Mouse (Mus musculus) limb, embryonic 14.5 days (tissue): ENCODE data around the gene Minos1. TPM values are rescaled to one million over a fixed set of nuclear protein-coding genes. Genes with fewer than 3 reads are reported as not detected.

ENCODE experiments used
- ATAC-seq: fragments of 200-750 bp; cut with Nextera tagmentation; 2 replicates; pipeline ENCODE4 v1.8.0; 2017; ENCODE audit warnings: low read depth, moderate number of reproducible peaks, moderate TSS enrichment; ENCODE audit not compliant: low FRiP score
- DNase-seq: peaks from one replicate; pipeline ENCODE4 v3.0.0-alpha.2; 2015; ENCODE audit warnings: low spot score
- H3K27ac ChIP-seq: fragments of 300-500 bp; sonication (generic); replicated peaks from 2 replicates; pipeline ENCODE4 v1.5.1; 2014; ENCODE audit warnings: low read depth, mild to moderate bottlenecking, low read length, moderate library complexity, mixed read lengths
- H3K27me3 ChIP-seq: fragments of 300-500 bp; sonication (generic); 2 replicates; pipeline ENCODE4 v1.6.1; 2014; ENCODE audit warnings: low read length, mixed read lengths; ENCODE audit not compliant: control insufficient read depth, insufficient read depth
- H3K36me3 ChIP-seq: fragments of 300-500 bp; sonication (generic); 2 replicates; pipeline ENCODE4 v1.6.1; 2014; ENCODE audit warnings: mild to moderate bottlenecking, low read length, moderate library complexity, mixed read lengths; ENCODE audit not compliant: control insufficient read depth, insufficient read depth
- H3K4me1 ChIP-seq: fragments of 300-500 bp; sonication (generic); 2 replicates; pipeline ENCODE4 v1.6.1; 2014; ENCODE audit warnings: antibody characterized with exemption, low read length, mixed read lengths; ENCODE audit not compliant: control insufficient read depth, insufficient read depth
- H3K4me2 ChIP-seq: fragments of 300-500 bp; sonication (generic); replicated peaks from 2 replicates; pipeline ENCODE4 v1.6.1; 2014; ENCODE audit warnings: low read depth, mild to moderate bottlenecking, low read length, moderate library complexity; ENCODE audit not compliant: severe bottlenecking
- H3K4me3 ChIP-seq: fragments of 300-500 bp; sonication (generic); replicated peaks from 2 replicates; pipeline ENCODE4 v1.5.1; 2014; ENCODE audit warnings: low read length
- H3K9ac ChIP-seq: fragments of 300-500 bp; sonication (generic); 2 replicates; pipeline ENCODE4 v1.6.1; 2014; ENCODE audit warnings: mild to moderate bottlenecking, low read depth, low read length, moderate library complexity; ENCODE audit not compliant: severe bottlenecking
- H3K9me3 ChIP-seq: fragments of 300-500 bp; sonication (generic); 2 replicates; pipeline ENCODE4 v1.6.1; 2016; ENCODE audit warnings: low read length; ENCODE audit not compliant: control insufficient read depth
- POLR2A ChIP-seq: fragments of 200-500 bp; IDR thresholded peaks from 2 replicates; pipeline ENCODE4 v1.8.0; 2012; ENCODE audit warnings: inconsistent platforms, mild to moderate bottlenecking, moderate library complexity, borderline replicate concordance; ENCODE audit not compliant: insufficient read depth, insufficient read length; ENCODE audit errors: extremely low read depth
- WGBS: fragments of 180-500 bp; shearing (Covaris S2); extraction: QIAGEN DNeasy Blood & Tissue Kit; methylation state at CpG from one replicate; pipeline ENCODE4 v1.1.7; 2014; 5-methylcytosine and 5-hydroxymethylcytosine counted together
- polyA plus RNA-seq, 2 experiments: library from polyadenylated mRNA; depleted of rRNA in 1 of 2; stranded (reverse) in 1 of 2; unstranded in 1 of 2; fragments of >200 nt; fragmentation: Nextera tagmentation in 1 of 2; extraction: Ambion mirVana in 1 of 2; gene quantifications; 2 replicates each; pipeline versions ENCODE4 v1.2.1 to v1.2.3; 2012 to 2014

The Minos1 gene
- polyA plus RNA-seq, 2 experiments = 178 to 510 TPM

GRCm38 (mm10) chr4:139090303-139090940, 40.5 kb downstream of the Minos1 start:
- Histone ChIP-seq H3K4me1 (peaks cover 16% of the 10 kb centered on the region), H3K4me3 (peak overlapping the region; percentile 74), H3K9ac (peak overlapping the region; percentile 18; the same call in 1 of the 2 replicates), H3K27me3 (0 out of 2 replicates have a peak, but pooled peaks cover 3% of the 10 kb centered on the region), H3K36me3 (peaks cover 12% of the 10 kb centered on the region; the same call in 1 of the 2 replicates), H3K4me2 (peak overlapping the region; percentile 87), H3K9me3 (peaks cover 4% of the 10 kb centered on the region; the same call in 1 of the 2 replicates), H3K27ac (peak overlapping the region; percentile 81; the same call in 1 of the 2 replicates)
- 59% methylated on average over 15 of the region's 15 CpGs for WGBS
- ATAC-seq (no peak), DNase-seq (no peak)
- TF ChIP-seq POLR2A = no peak

- TF ChIP-seq POLR2A = no peak
- Histone ChIP-seq H3K36me3 (peaks cover 24% of the 10 kb centered on the region), H3K4me2 (peak overlapping the region; percentile 26), H3K27ac (no peak overlapping the region), H3K27me3 (0 out of 2 replicates have a peak, but pooled peaks cover 3% of the 10 kb centered on the region), H3K4me1 (peaks cover 16% of the 10 kb centered on the region), H3K9me3 (no peaks in the 10 kb centered on the region), H3K9ac (no peak overlapping the region), H3K4me3 (no peak overlapping the region)
- no peak for ATAC-seq
- 61% methylated on average over 9 of the region's 9 CpGs for whole genome bisulfite sequencing
- no peak for DNase-seq
Observed at GRCm38 (mm10) chr4:139088982-139089671, 41.8 kb downstream of the Minos1 start.

GRCm38 (mm10) chr4:139086984-139087383, 43.9 kb downstream of the Minos1 start:
- H3K9ac ChIP-seq = no peak overlapping the region
- no peak overlapping the region for H3K4me2 ChIP-seq
- 0 out of 2 replicates have a peak, but pooled peaks cover 3% of the 10 kb centered on the region for H3K27me3 ChIP-seq
- no peaks in the 10 kb centered on the region for H3K9me3 ChIP-seq
- peaks cover 35% of the 10 kb centered on the region for H3K36me3 ChIP-seq
- no peak overlapping the region for H3K4me3 ChIP-seq
- 61% methylated on average over 4 of the region's 4 CpGs for WGBS
- ATAC-seq = no peak
- no peak overlapping the region for H3K27ac ChIP-seq
- TF ChIP-seq POLR2A = no peak
- H3K4me1 ChIP-seq = peaks cover 27% of the 10 kb centered on the region
- no peak for DNase-seq

- peaks cover 36% of the 10 kb centered on the region for H3K36me3 ChIP-seq
- DNase-seq (peak; percentile 96), ATAC-seq (peak; percentile 38; the same call in 1 of the 2 replicates)
- H3K4me1 ChIP-seq = peaks cover 23% of the 10 kb centered on the region
- TF ChIP-seq POLR2A = no peak
- no peak overlapping the region for H3K27ac ChIP-seq
- H3K27me3 ChIP-seq = 0 out of 2 replicates have a peak, but pooled peaks cover under 1% of the 10 kb centered on the region
- H3K9ac ChIP-seq = no peak overlapping the region
- H3K9me3 ChIP-seq = no peaks in the 10 kb centered on the region
- no peak overlapping the region for H3K4me3 ChIP-seq
- H3K4me2 ChIP-seq = no peak overlapping the region
- WGBS = 20% methylated on average over 5 of the region's 5 CpGs
Observed at GRCm38 (mm10) chr4:139086037-139086436, 44.9 kb downstream of the Minos1 start.

GRCm38 (mm10) chr4:139085337-139085736, 45.6 kb downstream of the Minos1 start:
- Histone ChIP-seq H3K4me1 (peaks cover 16% of the 10 kb centered on the region), H3K9ac (no peak overlapping the region), H3K27me3 (no peaks in the 10 kb centered on the region), H3K4me3 (no peak overlapping the region), H3K27ac (no peak overlapping the region), H3K4me2 (no peak overlapping the region), H3K36me3 (peaks cover 29% of the 10 kb centered on the region), H3K9me3 (no peaks in the 10 kb centered on the region)
- WGBS = 71% methylated on average over 11 of the region's 11 CpGs
- DNase-seq (no peak), ATAC-seq (no peak)
- no peak for TF ChIP-seq POLR2A
